Mouse (Mus musculus) spleen, adult 2 months (tissue): ENCODE measurements around the gene Simc1.

Experiments used
- CTCF ChIP-seq: fragments of 200-500 bp; IDR thresholded peaks from 2 replicates; pipeline ENCODE4 v1.5.1; 2011; ENCODE audit warnings: mild to moderate bottlenecking, inconsistent platforms; ENCODE audit not compliant: insufficient read depth, insufficient read length, insufficient replicate concordance; ENCODE audit errors: extremely low read depth
- POLR2A ChIP-seq: fragments of 200-500 bp; IDR thresholded peaks from 2 replicates; pipeline ENCODE4 v1.6.1; 2011; ENCODE audit warnings: low read depth, low read length, inconsistent platforms

- TF ChIP-seq CTCF (no peak), POLR2A (no peak)
Observed at GRCm38 (mm10) chr13:54548036-54548435, 44.5 kb downstream of the Simc1 start.
